Mouse (Mus musculus) thymus, adult 2 months (tissue): ENCODE results near the gene Lrfn2.

ENCODE experiments used
- CTCF ChIP-seq: fragments of 200-500 bp; IDR thresholded peaks from 2 replicates; pipeline ENCODE4 v1.5.1; 2012; ENCODE audit warnings: mild to moderate bottlenecking, control low read depth, low read length, moderate library complexity, borderline replicate concordance; ENCODE audit not compliant: control insufficient read depth, poor library complexity, insufficient read depth; ENCODE audit errors: extremely low read depth
- POLR2A ChIP-seq: fragments of 200-500 bp; IDR thresholded peaks from 2 replicates; pipeline ENCODE4 v1.6.1; 2012; ENCODE audit warnings: mild to moderate bottlenecking, low read length, control low read depth, moderate library complexity; ENCODE audit not compliant: control insufficient read depth, poor library complexity, insufficient read depth; ENCODE audit errors: extremely low read depth

GRCm38 (mm10) chr17:49124642-49125041 lies 192.5 kb downstream of the Lrfn2 start:
- TF ChIP-seq CTCF (no peak), POLR2A (no peak)
